Mouse (Mus musculus) limb, embryonic 13.5 days (tissue): Measurements from ENCODE around the gene Igsf9. TPM values are rescaled to one million over a fixed set of nuclear protein-coding genes. Genes with fewer than 3 reads are reported as not detected.

ENCODE experiments used
- ATAC-seq: fragments of 200-750 bp; cut with Nextera tagmentation; 2 replicates; pipeline ENCODE4 v1.8.0; 2017; ENCODE audit warnings: low read depth, moderate number of reproducible peaks, moderate TSS enrichment; ENCODE audit not compliant: low FRiP score
- H3K27ac ChIP-seq: fragments of 300-500 bp; sonication (generic); 2 replicates; pipeline ENCODE4 v1.5.1; 2015; ENCODE audit warnings: inconsistent platforms, mild to moderate bottlenecking, moderate library complexity
- H3K27me3 ChIP-seq: fragments of 300-500 bp; sonication (generic); 2 replicates; pipeline ENCODE4 v1.6.1; 2015; ENCODE audit warnings: mild to moderate bottlenecking, inconsistent platforms
- H3K36me3 ChIP-seq: fragments of 300-500 bp; sonication (generic); 2 replicates; pipeline ENCODE4 v1.6.1; 2015; ENCODE audit warnings: inconsistent platforms, mild to moderate bottlenecking, moderate library complexity
- H3K4me1 ChIP-seq: fragments of 300-500 bp; sonication (generic); 2 replicates; pipeline ENCODE4 v1.6.1; 2015; ENCODE audit warnings: inconsistent platforms
- H3K4me2 ChIP-seq: fragments of 300-500 bp; sonication (generic); replicated peaks from 2 replicates; pipeline ENCODE4 v1.6.1; 2015; ENCODE audit warnings: inconsistent platforms, mild to moderate bottlenecking, moderate library complexity
- H3K4me3 ChIP-seq: fragments of 300-500 bp; sonication (generic); 2 replicates; pipeline ENCODE4 v1.5.1; 2015; ENCODE audit warnings: moderate library complexity, mild to moderate bottlenecking, inconsistent platforms
- H3K9ac ChIP-seq: fragments of 300-500 bp; sonication (generic); 2 replicates; pipeline ENCODE4 v1.6.1; 2015; ENCODE audit warnings: mild to moderate bottlenecking, inconsistent platforms
- H3K9me3 ChIP-seq: fragments of 300-500 bp; sonication (generic); 2 replicates; pipeline ENCODE4 v1.6.1; 2016; ENCODE audit warnings: inconsistent platforms
- WGBS: fragments of 180-500 bp; shearing (Covaris S2); methylation state at CpG from one replicate; pipeline ENCODE4 v1.1.7; 2015; 5-methylcytosine and 5-hydroxymethylcytosine counted together
- polyA plus RNA-seq: library from polyadenylated mRNA; unstranded; fragments of >200 nt; fragmentation: Nextera tagmentation; extraction: Ambion mirVana; gene quantifications from 2 replicates; pipeline ENCODE4 v1.2.1, GENCODE M21; 2015

The Igsf9 gene
- polyA plus RNA-seq, 1 experiment from 2014 or later = 53.2 TPM

DNA sequence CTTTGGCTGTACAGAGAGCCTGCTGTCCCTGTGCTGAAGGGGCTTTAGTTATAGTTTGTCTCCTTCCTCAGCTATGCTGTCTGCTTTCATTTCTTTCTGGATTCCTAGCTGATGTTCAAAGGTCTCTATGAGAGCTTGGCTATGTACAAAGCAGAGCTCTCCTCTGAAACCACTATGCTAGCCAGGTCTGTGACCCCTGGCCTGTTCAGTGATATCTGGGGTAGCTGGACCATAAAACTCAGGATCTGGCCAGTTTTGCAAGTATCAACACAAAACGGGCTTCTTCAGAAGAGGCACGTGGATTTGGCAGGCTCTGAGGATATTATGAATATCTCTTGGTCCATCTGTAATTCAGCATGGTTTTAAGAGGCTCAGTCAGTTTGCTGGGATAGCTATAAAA is 28.7 kb upstream of the Igsf9 start:
- no peaks in the 10 kb centered on the region for H3K27me3 ChIP-seq
- 81% methylated on average over 2 of the region's 2 CpGs for WGBS

DNA sequence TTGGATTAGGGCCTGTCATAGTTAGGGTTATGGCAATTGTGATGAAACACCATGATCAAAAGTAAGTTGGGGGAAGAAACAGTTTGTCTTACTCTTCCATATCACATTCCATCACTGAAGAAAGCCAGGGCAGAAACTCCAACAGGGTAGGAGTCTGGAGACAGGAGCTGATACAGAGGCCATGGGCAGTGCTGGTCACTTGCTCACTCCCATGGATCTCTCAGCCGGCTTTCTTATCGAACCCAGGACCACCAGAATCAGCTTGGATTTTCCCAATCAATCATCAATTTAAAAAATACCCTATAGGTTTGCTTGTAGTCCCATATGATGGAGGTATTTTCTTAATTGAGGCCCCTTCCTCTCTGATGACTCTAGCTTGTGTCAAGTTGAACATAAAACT is 27.8 kb upstream of the Igsf9 start:
- H3K4me2 ChIP-seq = no peak overlapping the region
- no peak overlapping the region for H3K27ac ChIP-seq
- no peak for ATAC-seq
- H3K9ac ChIP-seq = no peak overlapping the region
- H3K27me3 ChIP-seq = no peaks in the 10 kb centered on the region
- no peaks in the 10 kb centered on the region for H3K9me3 ChIP-seq
- 88% methylated on average over 2 of the region's 2 CpGs for WGBS
- H3K36me3 ChIP-seq = no peaks in the 10 kb centered on the region
- no peak overlapping the region for H3K4me3 ChIP-seq
- peaks cover 4% of the 10 kb centered on the region for H3K4me1 ChIP-seq

More for the DNA sequence above, 28.7 kb upstream of the Igsf9 start:
- H3K4me3 ChIP-seq = no peak overlapping the region
- ATAC-seq = no peak
- no peak overlapping the region for H3K4me2 ChIP-seq
- peaks cover 4% of the 10 kb centered on the region for H3K4me1 ChIP-seq
- no peak overlapping the region for H3K9ac ChIP-seq
- H3K9me3 ChIP-seq = no peaks in the 10 kb centered on the region
- H3K27ac ChIP-seq = no peak overlapping the region
- H3K36me3 ChIP-seq = no peaks in the 10 kb centered on the region

DNA sequence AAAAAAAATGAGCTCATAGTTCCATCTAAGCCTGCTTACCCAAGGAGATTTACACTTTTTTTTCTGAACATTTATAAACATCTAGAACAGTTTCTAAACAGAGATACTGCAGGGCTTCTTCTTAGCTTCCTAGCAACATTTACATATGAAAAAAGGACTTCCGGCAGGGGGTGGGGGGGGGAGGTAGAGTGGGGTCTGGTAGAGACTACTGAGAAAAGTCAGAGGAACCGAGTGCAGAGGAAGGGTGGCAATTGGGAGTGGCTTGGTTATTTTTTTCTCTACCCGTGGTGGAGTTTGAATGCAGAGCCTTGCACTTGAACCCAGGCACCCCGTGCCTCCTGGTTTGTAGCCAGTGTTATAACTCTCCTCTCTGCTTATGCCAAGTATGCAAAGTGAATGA is 26.2 kb upstream of the Igsf9 start:
- WGBS = 28% methylated on average over 4 of the region's 4 CpGs
- no peak overlapping the region for H3K4me3 ChIP-seq

DNA sequence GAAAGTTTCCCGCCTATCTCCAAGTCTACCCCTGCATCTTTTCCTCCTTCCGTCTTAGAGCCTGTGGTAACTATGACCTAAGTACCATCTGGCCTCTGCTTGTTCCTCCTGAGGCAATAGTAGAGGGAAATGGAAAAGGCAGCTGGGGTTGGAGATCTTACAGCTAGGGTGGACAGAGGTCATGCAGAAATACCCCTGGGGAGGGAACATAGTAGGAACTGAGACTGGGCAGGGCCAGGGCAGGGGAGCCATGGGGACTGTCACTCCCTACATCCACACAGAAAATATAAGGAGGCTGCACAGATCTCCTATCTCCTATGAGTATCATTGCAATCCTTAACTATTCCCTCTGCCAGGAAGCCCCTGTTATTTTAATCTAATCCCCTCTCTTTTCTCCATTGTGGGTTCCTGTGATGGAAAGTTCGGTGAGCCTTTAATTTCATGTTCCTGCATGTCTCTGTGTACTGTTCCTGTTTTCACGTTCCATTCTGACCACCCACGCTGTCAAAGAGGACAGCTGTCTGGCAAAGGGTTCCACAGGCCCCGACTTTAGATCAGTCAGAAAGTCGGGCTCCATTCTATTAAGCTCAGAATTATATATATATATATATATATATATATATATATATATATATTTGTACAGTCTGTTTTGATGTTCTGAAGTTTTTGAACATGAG is 25.4 kb upstream of the Igsf9 start:
- peaks cover under 1% of the 10 kb centered on the region; the same call in 1 of the 2 replicates for H3K4me1 ChIP-seq
- H3K9ac ChIP-seq = no peak overlapping the region
- H3K27me3 ChIP-seq = no peaks in the 10 kb centered on the region
- no peaks in the 10 kb centered on the region for H3K9me3 ChIP-seq
- H3K4me3 ChIP-seq = no peak overlapping the region
- ATAC-seq = no peak
- WGBS = 66% methylated on average over 7 of the region's 7 CpGs
- H3K36me3 ChIP-seq = no peaks in the 10 kb centered on the region
- no peak overlapping the region for H3K4me2 ChIP-seq
- no peak overlapping the region for H3K27ac ChIP-seq

More for the DNA sequence above, 26.2 kb upstream of the Igsf9 start:
- ATAC-seq = no peak
- Histone ChIP-seq H3K9ac (no peak overlapping the region), H3K27ac (no peak overlapping the region), H3K27me3 (no peaks in the 10 kb centered on the region), H3K4me1 (peaks cover 4% of the 10 kb centered on the region), H3K9me3 (no peaks in the 10 kb centered on the region), H3K4me2 (no peak overlapping the region), H3K36me3 (no peaks in the 10 kb centered on the region)

DNA sequence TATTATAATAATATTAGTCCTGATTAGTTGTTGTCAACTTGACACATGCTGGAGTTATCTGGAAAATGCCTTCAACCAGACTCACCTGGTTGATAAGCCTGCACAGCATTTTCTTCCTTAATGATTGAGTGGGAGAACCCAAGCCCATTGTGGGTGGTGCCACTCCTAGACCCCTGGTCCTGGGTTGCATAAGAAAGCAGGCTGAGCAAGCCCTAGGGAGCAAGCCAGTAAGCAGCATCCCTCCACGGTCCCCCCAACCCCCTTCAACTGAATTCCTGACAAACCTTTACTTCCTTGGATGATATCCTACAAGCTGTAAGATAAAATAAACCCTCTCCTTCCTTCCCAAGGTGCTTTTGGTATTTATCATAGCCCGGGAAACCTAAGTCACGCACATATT is 24.4 kb upstream of the Igsf9 start:
- Histone ChIP-seq H3K4me2 (no peak overlapping the region), H3K27me3 (no peaks in the 10 kb centered on the region), H3K9ac (no peak overlapping the region), H3K4me3 (no peak overlapping the region), H3K36me3 (no peaks in the 10 kb centered on the region), H3K27ac (no peak overlapping the region), H3K9me3 (no peaks in the 10 kb centered on the region), H3K4me1 (no peaks in the 10 kb centered on the region)
- ATAC-seq = no peak
- WGBS = 92% methylated on average over 3 of the region's 3 CpGs

DNA sequence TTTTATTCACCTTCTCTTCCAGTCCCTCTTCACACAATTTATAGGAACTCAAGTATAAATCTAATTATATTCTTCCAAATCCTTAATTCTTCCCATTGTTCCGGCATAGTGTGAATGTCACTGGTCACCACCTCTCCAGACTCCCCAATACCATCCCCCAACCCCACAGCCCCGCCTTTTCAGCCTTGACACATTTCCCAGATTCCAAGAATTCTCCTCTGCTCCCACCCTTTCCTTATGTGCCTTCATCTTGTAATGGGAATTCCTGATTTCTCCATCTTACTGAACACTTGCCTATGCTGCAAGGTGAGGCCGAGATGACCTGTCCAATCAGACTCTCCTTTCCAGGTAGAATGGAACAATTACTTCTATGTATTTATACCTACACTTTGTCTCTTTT is 23.5 kb upstream of the Igsf9 start:
- Histone ChIP-seq H3K9ac (no peak overlapping the region), H3K9me3 (no peaks in the 10 kb centered on the region), H3K27me3 (no peaks in the 10 kb centered on the region), H3K27ac (no peak overlapping the region), H3K4me2 (no peak overlapping the region), H3K4me1 (no peaks in the 10 kb centered on the region), H3K4me3 (no peak overlapping the region), H3K36me3 (no peaks in the 10 kb centered on the region)
- WGBS = 77% methylated on average over 3 of the region's 3 CpGs
- no peak for ATAC-seq

DNA sequence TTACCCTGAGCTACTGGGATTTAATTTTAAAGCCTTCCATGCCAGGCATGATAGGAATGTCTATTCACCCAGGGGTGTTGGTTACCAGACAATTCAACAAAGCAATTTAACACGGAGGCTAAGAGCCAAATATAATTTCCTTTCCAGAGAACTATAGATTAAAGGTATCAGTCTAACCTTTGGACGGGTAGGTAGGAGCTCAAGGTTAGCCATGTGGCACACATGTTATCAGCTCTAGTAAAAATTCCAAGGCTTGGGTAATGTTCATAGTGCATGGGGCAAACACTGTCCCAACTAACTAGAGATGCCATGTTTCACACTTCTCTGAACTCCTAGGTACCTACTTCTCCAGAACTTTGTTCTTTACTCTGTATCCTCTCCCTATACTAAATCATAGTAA is 20.0 kb upstream of the Igsf9 start:
- Histone ChIP-seq H3K27ac (no peak overlapping the region), H3K9ac (no peak overlapping the region), H3K4me3 (no peak overlapping the region), H3K4me2 (no peak overlapping the region), H3K36me3 (no peaks in the 10 kb centered on the region), H3K27me3 (no peaks in the 10 kb centered on the region), H3K9me3 (no peaks in the 10 kb centered on the region), H3K4me1 (no peaks in the 10 kb centered on the region)
- no peak for ATAC-seq
- WGBS = 63% methylated on average over 2 of the region's 2 CpGs

DNA sequence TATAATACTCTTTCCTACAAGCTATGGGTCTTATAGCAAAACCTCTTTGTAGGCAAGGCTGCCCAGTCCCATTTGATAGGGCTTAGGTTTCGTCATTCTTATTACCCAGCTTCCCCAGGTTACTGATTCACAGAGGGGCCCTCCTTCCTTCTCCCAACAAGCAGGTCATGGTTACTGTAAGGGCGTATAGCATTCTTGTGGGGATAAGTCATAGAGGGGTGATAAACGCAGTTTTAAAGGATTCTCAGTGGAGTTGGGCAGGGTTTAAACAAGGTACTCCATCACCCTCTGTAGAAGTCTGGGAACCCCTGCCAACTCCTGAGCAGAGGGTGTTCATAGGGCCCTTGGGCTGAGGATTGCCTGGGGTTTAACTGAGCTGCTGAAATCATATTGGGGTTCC is 19.1 kb upstream of the Igsf9 start:
- no peak overlapping the region for H3K4me3 ChIP-seq
- 80% methylated on average over 3 of the region's 3 CpGs for WGBS
- H3K27ac ChIP-seq = no peak overlapping the region
- H3K27me3 ChIP-seq = no peaks in the 10 kb centered on the region
- H3K4me2 ChIP-seq = no peak overlapping the region
- H3K9me3 ChIP-seq = no peaks in the 10 kb centered on the region
- H3K36me3 ChIP-seq = no peaks in the 10 kb centered on the region
- ATAC-seq = no peak
- H3K9ac ChIP-seq = no peak overlapping the region
- H3K4me1 ChIP-seq = no peaks in the 10 kb centered on the region

DNA sequence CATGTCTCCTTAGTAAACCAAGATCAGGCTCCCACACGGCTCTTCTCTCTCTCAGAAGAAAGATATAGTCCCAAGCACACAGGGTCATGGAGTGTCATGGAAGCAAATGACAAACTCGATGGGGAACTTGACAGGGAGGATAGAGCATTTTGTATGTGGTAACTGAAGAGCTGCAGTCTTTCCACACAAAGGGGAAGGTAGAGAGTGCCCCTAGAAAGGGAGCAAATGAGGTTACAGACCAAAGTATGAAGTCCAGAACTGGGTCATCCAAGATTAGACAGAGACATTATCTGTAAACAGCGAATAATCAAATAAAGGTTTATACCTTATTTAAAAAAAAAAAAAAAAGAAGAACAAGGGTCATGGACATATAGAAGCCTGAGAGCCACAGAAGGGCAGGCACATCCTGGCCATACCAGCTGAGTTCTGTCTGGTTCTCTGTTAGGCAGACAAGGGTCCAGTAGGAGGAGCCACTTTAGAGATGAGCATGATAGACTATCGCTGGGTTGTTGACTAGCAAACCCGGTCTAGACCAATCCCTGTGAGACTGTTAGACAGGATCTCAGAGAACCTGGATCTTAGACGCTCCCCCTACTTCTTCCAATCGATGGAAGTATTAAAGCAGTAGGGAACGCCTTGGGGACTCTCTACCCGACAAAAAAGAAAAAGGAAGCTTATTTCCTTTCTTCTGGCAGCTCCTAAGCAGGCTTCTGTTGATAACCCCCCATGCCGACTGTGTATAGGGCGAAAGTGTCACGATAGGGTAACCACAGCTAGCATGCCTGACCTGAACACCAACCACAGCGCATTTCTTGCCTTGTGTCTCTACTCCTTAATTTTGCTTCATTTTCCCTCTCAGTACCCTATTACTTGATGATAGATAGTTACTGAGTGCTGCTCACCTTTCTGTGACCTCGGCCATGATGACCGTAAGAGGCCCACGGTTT is 17.9 kb upstream of the Igsf9 start:
- Histone ChIP-seq H3K27ac (no peak overlapping the region), H3K4me1 (no peaks in the 10 kb centered on the region), H3K4me3 (no peak overlapping the region), H3K36me3 (no peaks in the 10 kb centered on the region), H3K27me3 (no peaks in the 10 kb centered on the region), H3K4me2 (no peak overlapping the region), H3K9ac (no peak overlapping the region), H3K9me3 (no peaks in the 10 kb centered on the region)
- 81% methylated on average over 16 of the region's 16 CpGs for WGBS
- ATAC-seq = no peak

DNA sequence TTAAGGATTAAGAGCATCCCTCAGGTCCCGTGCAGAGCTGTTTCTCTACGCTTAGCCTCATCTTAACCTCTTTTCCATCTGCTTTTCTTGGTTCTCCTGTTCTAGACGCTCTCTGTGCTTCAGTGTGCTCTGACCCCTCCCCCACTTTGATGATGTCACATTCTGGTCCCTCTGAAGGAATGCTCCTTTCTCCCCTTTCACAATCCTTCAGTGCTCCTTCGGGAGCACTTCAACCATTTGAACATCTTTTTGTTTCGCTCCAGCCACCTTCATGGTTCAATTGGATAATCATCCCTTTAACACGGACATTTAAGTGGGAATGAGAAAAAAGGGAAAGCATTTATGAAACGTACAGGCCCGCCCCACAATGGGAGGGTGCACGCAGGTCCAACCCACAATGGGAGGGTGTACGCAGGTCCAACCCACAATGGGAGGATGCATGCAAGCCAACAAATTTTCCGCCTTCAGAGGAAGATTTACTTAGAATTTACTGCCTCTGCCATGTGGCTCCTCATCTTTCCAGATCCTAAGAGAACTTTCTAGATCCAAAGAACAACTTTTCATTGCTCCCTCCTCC is 13.2 kb upstream of the Igsf9 start:
- Histone ChIP-seq H3K4me1 (no peaks in the 10 kb centered on the region), H3K9me3 (no peaks in the 10 kb centered on the region), H3K9ac (no peak overlapping the region), H3K27ac (no peak overlapping the region), H3K4me2 (no peak overlapping the region), H3K36me3 (no peaks in the 10 kb centered on the region), H3K27me3 (0 out of 2 replicates have a peak, but pooled peaks cover 2% of the 10 kb centered on the region), H3K4me3 (no peak overlapping the region)
- WGBS = 76% methylated on average over 11 of the region's 11 CpGs
- no peak for ATAC-seq

DNA sequence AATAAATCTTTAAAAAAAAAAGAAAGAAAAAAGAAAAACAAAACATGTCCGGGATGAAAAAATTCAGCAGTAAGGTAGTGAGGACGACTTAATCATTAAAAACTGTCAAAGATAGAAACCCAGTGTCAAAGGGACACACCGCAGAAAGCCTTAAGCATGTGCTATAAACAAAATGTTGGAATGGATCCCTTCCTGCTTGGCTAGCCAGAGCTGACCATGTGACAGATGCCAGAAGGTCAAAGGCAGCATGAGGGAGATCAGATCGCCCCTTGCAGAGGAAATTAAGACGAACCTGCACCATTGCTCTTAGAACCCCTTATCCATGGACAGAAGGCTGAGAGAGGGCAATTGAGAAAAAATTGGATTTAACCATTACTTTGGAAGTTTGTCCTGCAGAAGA is 12.2 kb upstream of the Igsf9 start:
- Histone ChIP-seq H3K36me3 (no peaks in the 10 kb centered on the region), H3K9me3 (no peaks in the 10 kb centered on the region), H3K27me3 (0 out of 2 replicates have a peak, but pooled peaks cover 2% of the 10 kb centered on the region), H3K27ac (no peak overlapping the region), H3K4me3 (no peak overlapping the region), H3K4me1 (no peaks in the 10 kb centered on the region), H3K9ac (no peak overlapping the region), H3K4me2 (no peak overlapping the region)
- WGBS = 84% methylated on average over 5 of the region's 5 CpGs
- no peak for ATAC-seq

DNA sequence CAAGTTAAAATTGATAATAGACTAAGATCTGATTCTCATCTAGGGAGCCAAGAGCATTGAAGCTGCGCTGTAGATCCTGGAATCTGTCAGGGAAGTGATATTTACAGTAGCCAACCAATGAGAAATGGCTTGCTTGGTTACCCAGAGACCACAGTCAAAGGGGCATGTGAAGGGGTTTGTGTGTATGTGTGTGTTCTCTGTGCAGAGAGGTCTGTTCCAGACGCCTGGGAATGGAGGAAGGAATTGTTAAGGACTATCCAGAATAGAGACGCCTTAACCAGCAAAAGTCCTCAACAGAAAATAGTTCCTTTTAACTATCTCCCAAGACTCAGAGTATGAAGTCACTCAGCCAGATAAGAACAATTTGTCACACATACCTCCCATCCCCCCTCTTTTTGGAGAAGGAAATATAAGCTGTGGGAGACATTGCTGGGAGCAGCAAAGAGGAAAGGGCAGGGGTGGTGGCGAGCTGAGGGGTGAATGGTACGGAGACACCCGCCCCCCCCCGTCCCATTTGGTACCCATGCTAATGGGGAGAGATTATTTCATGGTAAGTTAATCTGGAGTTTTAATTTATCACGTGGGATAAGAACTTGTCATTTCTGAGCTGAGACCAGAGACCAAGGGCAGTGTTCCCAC is 11.7 kb upstream of the Igsf9 start:
- H3K36me3 ChIP-seq = no peaks in the 10 kb centered on the region
- no peak overlapping the region for H3K27ac ChIP-seq
- 75% methylated on average over 8 of the region's 8 CpGs for WGBS
- H3K9ac ChIP-seq = no peak overlapping the region
- no peak overlapping the region for H3K4me3 ChIP-seq
- ATAC-seq = no peak
- 0 out of 2 replicates have a peak, but pooled peaks cover 2% of the 10 kb centered on the region for H3K27me3 ChIP-seq
- no peaks in the 10 kb centered on the region for H3K9me3 ChIP-seq
- H3K4me2 ChIP-seq = no peak overlapping the region
- no peaks in the 10 kb centered on the region for H3K4me1 ChIP-seq
